Mouse (Mus musculus): ENCODE results near the gene Pard6a.

Gene Pard6a

DNA sequence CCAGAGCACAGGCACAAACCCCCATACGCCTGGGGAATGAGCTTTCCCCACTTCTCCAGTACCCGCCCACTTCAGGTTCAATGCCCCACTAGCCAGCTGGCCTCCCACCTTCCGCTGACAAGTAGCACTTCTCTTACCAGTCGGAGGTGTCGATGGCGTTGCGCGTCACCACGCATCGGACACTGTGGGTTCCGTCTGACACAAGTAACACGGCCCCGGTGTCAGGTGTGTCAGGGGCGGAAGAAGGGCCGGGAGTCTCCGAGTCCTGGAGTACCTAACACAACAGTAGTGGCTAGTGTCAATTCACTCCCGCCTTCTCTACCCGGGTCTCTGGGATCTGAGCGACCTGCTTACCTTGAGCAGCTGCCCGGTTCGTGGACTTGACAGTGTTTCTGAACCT, 382 bp upstream of the Pard6a start:
- DNase-seq (ENCODE audit: low read depth, low spot score) = no peak

DNA sequence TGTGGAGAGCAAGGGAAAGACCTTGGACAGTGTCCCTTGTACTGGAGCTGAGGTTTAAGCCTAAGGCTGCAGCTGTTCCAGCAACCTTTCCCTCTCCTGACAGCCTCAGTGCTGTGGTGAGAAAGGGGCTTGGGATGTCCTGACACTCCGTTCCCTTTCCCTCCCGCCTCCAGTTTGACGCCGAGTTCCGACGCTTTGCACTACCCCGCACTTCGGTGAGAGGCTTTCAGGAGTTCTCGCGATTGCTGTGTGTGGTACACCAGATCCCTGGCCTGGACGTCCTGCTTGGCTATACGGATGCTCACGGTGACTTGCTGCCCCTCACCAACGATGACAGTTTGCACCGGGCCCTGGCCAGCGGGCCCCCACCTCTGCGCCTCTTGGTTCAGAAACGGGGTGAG, 1.1 kb downstream of the Pard6a start:
- no peak for DNase-seq (ENCODE audit: low read depth, low spot score)

DNA sequence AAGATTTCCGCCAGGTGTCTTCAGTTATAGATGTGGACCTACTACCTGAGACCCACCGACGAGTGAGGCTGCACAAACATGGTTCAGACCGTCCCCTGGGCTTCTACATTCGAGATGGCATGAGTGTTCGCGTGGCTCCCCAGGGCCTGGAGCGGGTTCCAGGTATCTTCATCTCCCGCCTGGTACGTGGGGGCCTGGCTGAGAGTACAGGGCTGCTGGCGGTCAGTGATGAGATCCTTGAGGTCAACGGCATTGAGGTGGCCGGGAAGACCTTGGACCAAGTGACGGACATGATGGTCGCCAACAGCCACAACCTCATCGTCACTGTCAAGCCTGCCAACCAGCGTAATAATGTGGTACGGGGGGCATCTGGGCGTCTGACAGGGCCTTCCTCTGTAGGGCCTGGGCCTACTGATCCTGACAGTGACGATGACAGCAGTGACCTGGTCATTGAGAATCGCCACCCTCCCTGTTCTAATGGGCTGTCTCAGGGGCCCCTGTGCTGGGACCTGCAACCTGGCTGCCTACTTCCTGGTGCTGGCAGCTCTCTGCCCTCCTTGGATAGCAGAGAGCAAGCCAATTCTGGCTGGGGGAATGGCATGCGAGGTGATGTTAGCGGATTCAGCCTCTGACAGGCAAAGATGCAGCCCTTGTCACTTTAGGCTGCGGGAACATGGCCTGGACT, 1.9 kb downstream of the Pard6a start:
- no peak for DNase-seq (ENCODE audit: low read depth, low spot score)

DNA sequence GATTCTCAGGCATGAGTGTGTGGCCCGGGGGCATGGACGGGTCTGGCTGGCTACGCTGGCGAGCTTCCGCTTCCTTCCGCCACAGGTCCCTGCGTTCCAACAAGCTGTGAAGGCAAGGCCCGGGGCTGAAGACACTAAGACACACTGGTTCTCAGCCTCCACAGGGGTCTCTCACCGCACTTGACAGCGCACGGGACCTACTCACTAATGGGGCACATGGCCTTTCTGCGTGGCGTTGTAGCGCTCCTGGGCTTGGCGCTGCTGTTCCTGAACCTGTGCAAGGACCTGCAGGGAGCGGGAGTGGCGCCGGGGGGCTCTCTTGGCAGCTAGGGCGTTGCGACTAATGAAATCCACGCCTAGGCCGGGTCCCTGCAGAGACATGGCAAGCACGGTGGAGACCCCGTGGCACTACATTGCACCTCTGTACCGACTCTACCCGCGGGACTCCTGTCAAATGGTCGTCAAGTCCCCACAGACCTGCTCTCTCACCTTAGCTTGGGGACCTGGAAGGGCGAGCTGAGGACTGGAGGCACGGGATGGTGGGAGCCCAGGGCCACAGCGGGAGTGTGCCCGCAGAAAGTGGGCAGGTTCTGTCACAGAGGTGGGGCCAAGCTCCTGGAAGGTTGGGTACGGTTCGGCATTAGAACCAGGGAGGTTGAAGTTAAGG, 3.3 kb downstream of the Pard6a start:
- no peak for DNase-seq (ENCODE audit: low read depth, low spot score)

DNA sequence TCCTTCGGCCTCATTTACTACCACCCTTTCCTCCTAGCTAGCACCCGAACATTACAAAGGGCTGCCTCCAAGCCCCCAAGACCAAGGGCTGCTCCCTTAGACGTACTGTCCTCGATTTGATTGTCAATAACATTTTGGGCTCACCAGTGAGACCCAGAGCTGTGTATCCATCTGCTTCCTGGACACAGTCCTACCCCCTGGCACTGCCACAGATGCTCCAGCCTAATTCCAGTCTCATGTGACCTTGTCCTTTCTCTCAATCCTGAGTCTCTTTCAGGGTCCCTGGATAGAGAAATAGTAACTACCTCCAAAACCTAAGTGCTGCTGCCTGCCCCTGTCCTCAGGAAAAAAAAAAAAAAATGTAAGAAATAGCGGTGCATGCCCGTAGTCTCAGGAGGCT, 4.0 kb downstream of the Pard6a start:
- DNase-seq (ENCODE audit: low read depth, low spot score) = no peak

DNA sequence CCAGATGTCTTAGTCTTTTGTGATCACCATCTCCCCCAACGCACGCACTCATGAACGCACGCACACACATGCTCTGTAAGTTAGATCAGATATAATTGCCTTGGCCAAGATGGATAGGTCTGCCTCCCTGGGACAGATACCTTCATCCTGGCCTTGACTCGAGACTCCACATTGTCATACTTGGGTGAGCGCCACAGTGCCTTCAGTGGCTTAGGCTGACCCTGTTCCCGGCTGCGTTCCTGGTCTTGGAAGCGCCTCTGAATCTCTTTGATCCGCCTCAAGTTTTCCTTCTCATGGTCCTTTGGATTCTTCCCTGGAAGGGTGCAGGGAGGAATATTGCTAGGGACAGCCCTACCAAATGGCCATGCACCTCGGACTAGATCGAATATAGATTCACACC, 5.5 kb downstream of the Pard6a start:
- no peak for DNase-seq (ENCODE audit: low read depth, low spot score)

DNA sequence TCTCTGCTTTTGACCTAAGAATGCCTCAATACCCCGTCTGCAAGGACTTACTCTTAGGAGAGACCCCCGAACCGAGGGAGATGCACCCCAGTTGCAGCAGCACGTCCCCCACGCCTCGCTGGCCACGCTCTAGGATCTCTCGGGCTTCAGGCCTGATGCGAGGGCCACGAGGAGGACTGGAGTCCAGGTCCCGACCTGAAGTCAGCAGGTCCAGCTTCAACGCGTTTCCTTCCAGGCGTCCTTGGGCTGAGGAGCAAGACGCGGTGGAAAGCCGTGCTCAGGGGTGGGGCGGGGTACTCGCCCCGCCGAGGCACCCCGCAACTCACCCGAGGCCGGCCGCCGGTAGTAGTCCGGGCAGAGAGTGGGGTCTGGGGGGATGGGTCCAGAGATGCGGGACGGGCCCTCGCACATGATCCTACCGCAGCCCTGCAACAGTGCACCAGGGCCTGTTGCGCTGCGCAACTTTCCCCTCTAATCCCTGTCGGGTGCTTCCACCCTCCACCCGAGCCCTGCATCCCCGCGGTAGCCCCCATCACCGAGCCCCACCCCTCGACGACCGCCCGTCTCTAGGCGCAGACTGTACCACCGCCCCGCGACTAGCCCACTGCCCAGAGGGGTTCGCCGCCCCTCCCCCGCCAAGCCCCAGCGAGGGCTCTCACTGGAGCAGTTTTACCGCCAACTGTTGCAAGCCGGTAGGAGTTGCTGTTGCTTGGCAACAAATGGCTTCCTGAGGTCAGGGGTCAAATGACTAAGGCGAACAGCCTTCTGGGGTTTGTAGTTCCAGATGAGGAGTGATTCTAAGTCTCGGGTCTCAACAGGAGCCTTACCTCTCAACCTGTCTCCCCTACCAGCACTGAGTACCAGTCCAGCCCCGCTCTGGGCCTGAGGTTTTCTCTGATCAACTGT, 6.8 kb downstream of the Pard6a start, which contains the start of the genes 4933405L10Rik and Enkd1:
Gene 4933405L10Rik, plus strand, starts transcription at position 158 of the 906 bp plus-strand sequence.
Gene Enkd1, minus strand, starts transcription at position 713 of the 906 bp plus-strand sequence.
- peak; percentile 92 for DNase-seq (ENCODE audit: low read depth, low spot score)

DNA sequence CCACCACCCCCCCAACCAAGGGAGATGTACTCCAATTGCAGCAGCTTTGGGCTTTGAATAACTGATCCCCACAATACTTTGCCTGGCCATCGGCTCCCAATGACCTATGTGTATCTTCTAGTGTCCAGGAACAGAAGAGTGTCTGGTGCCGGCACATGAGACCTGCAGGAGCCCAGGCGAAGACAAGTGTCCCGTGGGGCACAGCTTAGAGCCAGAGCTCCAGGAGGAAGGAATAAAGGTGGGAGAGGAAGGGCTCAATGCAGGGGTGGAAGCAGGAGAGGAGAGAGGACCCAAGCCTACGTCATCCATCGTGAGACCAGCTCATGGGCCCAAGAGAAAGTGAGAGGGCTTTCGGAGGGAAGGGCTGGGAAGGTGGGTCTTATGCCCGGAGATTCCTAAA, 7.7 kb downstream of the Pard6a start:
- DNase-seq (ENCODE audit: low read depth, low spot score) = no peak

DNA sequence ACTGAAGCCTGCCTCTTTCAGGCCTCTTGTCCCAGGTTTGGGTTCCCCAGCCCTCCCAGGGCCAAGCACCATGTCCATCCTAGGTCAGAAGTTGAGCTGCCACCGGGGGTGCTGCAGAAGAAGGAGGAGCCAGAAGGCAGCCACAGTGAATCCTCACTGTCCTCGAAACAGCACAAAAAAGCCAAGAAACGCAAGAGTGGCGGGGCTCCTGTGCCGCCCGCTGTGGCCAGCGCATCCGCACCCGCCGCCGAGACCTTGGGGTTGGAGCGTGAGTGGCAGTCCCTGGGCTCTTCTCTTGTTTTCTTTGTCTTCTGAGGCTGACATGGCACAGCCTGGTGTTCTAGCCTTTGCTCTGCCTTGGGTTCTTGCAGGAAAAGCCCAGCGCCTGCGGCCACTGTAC, 8.4 kb downstream of the Pard6a start:
- DNase-seq (ENCODE audit: low read depth, low spot score) = no peak

DNA sequence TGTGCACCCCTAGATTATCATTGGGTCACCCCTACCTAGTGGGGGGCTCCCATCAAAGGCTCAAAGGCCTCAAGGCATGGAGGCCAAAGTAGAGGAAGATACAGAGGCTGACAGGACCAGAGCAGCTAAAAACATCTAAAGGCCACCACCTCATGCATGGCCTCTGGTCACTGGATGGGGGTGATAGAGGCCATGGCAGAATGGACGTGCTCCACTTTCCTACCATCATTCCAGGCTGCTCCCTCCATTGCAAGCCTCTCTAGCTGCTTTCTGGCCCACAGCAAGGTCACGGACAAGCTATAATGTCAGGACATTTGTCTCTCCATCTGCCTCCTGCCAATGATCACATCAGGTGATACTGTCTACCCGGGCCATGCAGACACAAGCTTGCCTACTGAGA, 11.3 kb downstream of the Pard6a start:
- DNase-seq (ENCODE audit: low read depth, low spot score) = no peak

DNA sequence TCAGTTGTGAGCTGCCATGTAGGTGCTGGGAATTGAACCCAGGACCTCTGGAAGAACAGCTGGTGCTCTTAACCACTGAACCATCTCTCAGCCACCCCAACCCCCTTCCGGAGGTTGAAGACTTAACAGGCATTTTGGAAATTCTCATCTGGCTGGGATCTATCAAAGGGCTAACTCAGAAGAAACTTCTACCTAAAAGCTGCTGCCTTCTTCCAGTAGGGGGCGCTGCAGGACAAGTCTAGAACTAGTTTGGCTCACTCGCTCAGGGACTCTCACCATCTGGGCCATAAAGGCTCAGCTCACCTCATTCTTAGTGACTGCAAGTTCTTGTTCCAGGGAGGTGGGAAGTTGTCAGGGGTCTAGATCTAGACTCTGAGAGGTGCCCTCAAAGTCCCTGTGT, 13.2 kb downstream of the Pard6a start:
- DNase-seq (ENCODE audit: low read depth, low spot score) = peak; percentile 86

DNA sequence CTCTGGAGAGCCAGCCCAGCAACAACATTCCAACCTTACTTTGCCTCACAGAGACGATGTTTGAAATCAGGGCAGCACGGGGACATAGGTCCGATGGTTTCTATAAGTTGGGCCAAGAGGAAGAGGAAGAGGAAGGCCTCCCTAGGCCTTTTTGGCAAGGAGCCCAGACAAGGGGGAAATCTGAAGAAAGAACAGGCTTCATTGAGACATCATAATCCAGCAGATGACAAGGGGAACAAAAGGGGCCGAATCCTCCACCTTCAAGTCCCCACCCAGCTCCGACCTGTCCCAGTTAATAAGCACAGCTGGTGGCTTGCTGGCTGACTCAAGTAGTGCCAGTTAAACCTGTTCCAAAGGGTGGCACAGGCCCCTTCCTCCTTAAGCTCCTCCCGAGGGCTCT, 14.1 kb downstream of the Pard6a start:
- no peak for DNase-seq (ENCODE audit: low read depth, low spot score)

DNA sequence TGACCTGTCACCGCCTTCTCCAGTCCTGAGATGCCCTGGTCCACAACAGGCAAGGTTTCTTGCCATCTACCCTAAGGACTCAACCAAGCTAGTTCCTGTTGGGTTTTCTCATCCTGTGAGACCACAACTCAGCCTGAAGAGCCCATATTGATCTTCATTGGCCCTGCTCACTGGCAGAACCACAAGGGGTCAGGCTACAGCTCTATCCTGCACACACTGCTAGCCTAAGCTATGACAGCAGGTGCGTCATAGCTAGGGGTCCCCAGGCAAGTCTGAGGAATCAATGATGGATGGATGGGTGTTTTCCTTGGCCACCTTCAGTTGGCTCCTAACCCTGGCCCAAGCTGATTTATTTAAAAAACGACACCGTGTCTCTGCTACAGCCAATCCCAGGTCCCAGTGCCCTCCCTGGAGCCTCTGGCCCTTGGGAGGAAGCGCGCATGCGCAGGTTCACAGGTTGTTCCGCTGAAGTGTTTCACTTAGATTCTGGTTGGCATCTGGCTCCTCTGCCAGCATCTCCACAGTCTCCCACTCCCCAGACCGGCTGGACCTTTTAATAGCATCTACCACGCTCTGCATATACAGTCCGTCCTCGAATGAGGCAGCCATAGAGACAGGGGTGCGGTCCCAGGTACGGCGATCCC, 15.5 kb downstream of the Pard6a start:
- no peak for DNase-seq (ENCODE audit: low read depth, low spot score)

DNA sequence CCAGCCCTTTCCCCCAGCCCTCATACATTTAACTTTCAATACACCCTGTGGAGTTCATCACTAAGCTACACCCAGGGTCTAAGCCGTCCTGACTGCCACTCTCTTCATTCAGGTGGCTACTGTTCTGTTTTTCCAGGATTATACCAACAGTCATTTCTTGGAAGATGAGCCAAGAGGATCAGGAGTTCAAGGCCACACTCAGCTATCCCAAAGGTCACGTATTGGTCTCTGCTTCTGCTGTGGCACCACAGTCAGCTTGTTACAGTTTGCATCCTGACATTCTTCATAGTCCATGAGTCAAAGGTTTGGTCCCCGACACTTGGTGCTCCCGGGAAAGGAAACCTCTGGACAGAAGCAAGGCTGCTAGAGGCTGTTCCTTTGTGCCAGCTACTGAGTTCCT, 18.7 kb downstream of the Pard6a start:
- DNase-seq (ENCODE audit: low read depth, low spot score) = no peak

DNA sequence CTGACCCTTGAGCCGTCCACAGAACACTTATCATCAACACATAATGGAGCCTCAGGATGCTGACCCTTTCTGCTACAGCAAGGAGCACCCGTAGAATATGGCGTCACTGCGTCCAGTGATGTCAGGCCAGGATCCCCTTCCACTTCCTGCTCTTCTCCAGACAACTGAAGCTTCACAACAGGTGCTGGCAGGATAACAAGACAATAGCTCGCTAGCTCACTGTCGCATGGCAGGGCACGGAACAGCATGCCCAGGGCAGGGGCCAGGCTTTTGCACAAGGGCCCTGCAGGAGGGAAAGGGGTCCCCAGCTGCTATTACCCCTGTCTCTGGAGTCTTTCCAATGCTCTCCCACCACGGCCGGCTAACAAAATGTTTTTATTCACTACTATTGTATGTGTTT, 21.9 kb downstream of the Pard6a start:
- no peak for DNase-seq (ENCODE audit: low read depth, low spot score)

DNA sequence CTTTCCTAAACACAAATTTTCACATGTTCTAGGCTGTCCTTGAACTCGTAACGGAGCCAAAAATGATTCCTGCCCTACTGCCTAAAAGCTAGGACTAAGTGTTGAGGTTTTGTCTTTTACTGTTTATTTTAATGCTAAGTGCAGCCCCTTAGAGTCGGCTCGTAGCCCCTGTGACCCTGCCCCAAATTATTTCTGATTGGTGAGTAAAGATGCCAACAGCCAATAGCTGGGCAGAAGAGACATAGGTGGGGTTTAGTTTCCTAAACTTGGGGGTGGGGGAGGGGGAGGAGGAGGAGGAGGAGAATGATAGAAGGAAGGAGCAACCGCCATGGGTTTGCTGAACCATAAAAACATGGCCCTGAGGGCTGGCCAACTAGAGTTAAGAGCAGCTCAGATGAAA, 24.8 kb downstream of the Pard6a start:
- DNase-seq (ENCODE audit: low read depth, low spot score) = no peak

DNA sequence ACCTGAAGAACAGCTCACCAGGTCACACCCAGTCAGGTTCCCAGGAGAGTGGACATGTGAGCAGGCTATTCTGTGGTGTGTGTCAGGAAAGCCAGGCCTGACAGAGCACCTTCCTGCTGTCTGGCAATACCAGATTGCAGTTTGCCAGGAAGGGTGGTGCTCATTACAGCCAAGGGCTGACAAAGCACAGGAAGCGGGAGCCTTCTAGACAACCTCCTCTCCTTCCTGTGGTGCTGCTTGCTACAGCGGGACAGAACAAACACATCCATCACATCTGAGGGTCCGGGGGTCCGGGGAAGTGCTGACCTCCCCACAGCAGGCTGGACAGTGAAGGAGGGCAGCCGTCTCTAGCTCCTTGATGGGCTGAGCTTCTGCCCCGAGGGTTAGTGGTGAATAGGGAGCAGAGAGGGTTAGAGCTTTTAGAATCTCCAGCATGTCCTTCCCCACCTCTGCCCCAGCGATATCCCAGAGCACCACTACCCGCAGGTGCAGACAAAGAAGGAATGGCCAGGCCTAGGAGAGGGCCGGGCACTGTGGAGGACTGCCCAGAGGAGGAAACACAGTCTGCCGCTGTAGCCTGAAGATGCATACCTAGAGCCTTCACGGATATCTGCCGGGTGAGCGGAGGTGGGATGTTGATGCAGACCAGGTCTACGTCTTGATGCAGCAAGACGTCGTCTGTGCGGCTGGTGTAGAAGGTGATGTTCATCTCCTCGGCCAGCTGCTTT, 26.6 kb downstream of the Pard6a start:
- no peak for DNase-seq (ENCODE audit: low read depth, low spot score)

DNA sequence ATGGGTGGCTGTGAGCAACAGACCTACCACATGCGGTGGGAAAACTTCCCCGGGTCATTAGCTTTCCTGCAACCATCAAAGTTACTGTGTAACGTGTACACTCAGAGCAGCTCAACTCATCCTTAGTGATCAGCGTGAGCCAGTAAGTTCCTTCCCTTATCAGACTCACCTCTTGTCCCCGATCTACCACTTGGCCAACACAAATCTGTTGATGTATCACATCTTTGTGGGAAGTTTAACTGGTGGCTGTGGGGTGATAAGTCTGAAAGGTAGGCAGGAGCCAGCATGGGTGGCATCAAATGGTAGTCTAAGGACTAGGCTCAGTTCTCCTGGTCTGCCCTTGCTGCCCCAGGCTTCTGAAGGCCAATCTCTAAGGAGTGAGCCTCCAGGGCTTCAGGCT, 31.2 kb downstream of the Pard6a start:
- DNase-seq (ENCODE audit: low read depth, low spot score) = no peak

DNA sequence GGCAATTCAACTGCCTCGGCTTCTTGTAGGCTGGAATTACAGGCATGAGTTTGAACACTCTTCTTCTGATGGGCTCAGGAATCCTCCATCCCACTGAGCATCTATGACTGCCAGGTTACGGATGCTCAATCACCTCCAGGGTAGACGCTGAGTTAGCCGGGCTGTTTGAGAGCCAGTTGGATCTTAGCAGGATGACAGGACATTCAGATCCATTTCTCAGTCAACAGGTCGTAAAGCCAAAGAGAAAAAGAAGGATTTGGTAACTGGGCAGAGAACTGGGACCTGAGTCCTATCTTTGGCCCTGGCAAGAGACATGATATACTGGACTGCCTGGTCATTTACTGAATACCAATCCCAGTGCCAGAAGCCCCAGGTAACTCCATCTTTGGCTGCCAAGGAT, 38.3 kb downstream of the Pard6a start:
- DNase-seq (ENCODE audit: low read depth, low spot score) = no peak

DNA sequence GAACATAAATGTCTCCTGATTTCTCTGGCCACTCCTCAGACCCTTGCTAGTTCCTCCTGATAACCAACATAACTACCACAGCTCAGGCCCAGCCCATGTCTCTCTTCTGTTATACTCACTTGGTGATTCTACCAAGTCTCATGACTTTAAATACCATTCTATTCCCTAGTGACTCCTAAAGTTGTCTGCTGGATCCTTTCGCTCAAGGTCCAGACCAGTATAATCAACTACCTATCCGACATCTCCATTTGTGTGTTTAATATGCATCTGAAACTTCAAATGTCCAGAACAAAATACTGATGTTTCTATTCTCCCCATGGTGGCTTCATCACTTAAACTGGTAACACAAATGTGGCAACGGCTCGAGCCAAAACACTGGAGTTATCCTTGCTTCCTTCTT, 42.4 kb downstream of the Pard6a start:
- DNase-seq (ENCODE audit: low read depth, low spot score) = no peak

DNA sequence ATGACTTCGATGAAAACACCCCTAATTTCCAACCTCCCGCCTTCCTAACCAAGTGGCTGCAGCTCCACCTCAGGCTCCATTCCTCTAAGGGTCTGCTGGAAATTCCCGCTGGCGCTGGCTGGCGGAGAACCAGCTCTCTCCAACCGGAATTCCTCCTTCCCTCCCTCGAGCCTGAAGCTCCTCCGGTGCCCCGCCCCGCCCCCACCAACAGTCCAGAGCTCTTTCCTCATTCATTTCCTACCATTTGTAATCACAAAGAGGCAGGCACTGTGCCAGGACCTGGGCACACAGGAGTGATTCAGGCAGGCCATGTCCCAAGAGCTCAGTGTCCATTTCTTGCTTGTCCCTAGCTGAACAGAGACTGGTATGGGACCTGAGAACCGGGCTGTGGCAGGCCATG, 49.7 kb downstream of the Pard6a start:
- no peak for DNase-seq (ENCODE audit: low read depth, low spot score)
